Mouse (Mus musculus) forelimb bud, embryonic 11.5 days (tissue): Measurements from ENCODE around the gene Hp1bp3.

ENCODE experiments used
- DNase-seq: peaks from one replicate; pipeline ENCODE4 v3.0.0-alpha.2; 2012; ENCODE audit warnings: low read depth, low spot score

Hp1bp3 gene

GRCm38 (mm10) chr4:138222396-138222795 is 6.3 kb downstream of the Hp1bp3 start:
- DNase-seq: no peak

- DNase-seq: no peak
These were observed 7.5 kb downstream of the Hp1bp3 start for GRCm38 (mm10) chr4:138223623-138224022.

GRCm38 (mm10) chr4:138246756-138247665 is 30.9 kb downstream of the Hp1bp3 start:
- DNase-seq: no peak

- peak; percentile 83 for DNase-seq
These were observed 34.2 kb downstream of the Hp1bp3 start, which contains the start of the genes Sh2d5 and Kif17 for GRCm38 (mm10) chr4:138250088-138250960. Gene Sh2d5 (plus strand): TSS chr4:138250403. Gene Kif17 (plus strand): TSS chr4:138250435.

GRCm38 (mm10) chr4:138251819-138252218 is 35.7 kb downstream of the Hp1bp3 start:
- peak; percentile 73 for DNase-seq

- DNase-seq: no peak
These were observed 36.1 kb downstream of the Hp1bp3 start for GRCm38 (mm10) chr4:138252231-138252630.

GRCm38 (mm10) chr4:138257116-138257687 is 41.1 kb downstream of the Hp1bp3 start:
- no peak for DNase-seq

GRCm38 (mm10) chr4:138258663-138259062 is 42.6 kb downstream of the Hp1bp3 start:
- no peak for DNase-seq

- DNase-seq: no peak
These were observed 43.4 kb downstream of the Hp1bp3 start for GRCm38 (mm10) chr4:138259482-138259881.

GRCm38 (mm10) chr4:138261843-138262681 is 46.0 kb downstream of the Hp1bp3 start:
- peak; percentile 88 for DNase-seq

GRCm38 (mm10) chr4:138267869-138268268 is 51.8 kb downstream of the Hp1bp3 start:
- DNase-seq: no peak

- no peak for DNase-seq
These were observed 56.2 kb downstream of the Hp1bp3 start for GRCm38 (mm10) chr4:138272011-138272997.

- no peak for DNase-seq
These were observed 62.2 kb downstream of the Hp1bp3 start for GRCm38 (mm10) chr4:138278346-138278745.

GRCm38 (mm10) chr4:138282834-138283233 is 66.7 kb downstream of the Hp1bp3 start:
- DNase-seq: peak; percentile 84

- DNase-seq: no peak
These were observed 70.3 kb downstream of the Hp1bp3 start for GRCm38 (mm10) chr4:138286411-138286810.

GRCm38 (mm10) chr4:138288691-138289090 is 72.6 kb downstream of the Hp1bp3 start:
- DNase-seq: no peak

GRCm38 (mm10) chr4:138292028-138292427 is 75.9 kb downstream of the Hp1bp3 start:
- DNase-seq: no peak

GRCm38 (mm10) chr4:138293261-138293948 is 77.3 kb downstream of the Hp1bp3 start:
- no peak for DNase-seq

- no peak for DNase-seq
These were observed 78.0 kb downstream of the Hp1bp3 start for GRCm38 (mm10) chr4:138293949-138294550.
